Mouse (Mus musculus) hindbrain, embryonic 10.5 days (tissue): ENCODE results near the gene Troap. TPM values are rescaled to one million over a fixed set of nuclear protein-coding genes. Genes with fewer than 3 reads are reported as not detected.
"Not testable (repeated sequence)": the region's sequence is repeated elsewhere in the genome, so short reads cannot be mapped to it uniquely, and the experiment has no call there.

ENCODE experiments used
- DNase-seq: peaks from one replicate; pipeline ENCODE4 v3.0.0-alpha.2; 2017; ENCODE audit warnings: low spot score
- H3K27ac ChIP-seq: fragments of 300-500 bp; sonication (generic); 2 replicates; pipeline ENCODE4 v1.5.1; 2016; ENCODE audit warnings: mild to moderate bottlenecking, moderate library complexity
- H3K27me3 ChIP-seq: fragments of 300-500 bp; sonication (generic); 2 replicates; pipeline ENCODE4 v1.6.1; 2016; ENCODE audit warnings: mild to moderate bottlenecking; ENCODE audit not compliant: poor library complexity, insufficient read depth, severe bottlenecking
- H3K36me3 ChIP-seq: fragments of 300-500 bp; sonication (generic); 2 replicates; pipeline ENCODE4 v1.6.1; 2016; ENCODE audit warnings: mild to moderate bottlenecking, moderate library complexity
- H3K4me1 ChIP-seq: fragments of 300-500 bp; sonication (generic); replicated peaks from 2 replicates; pipeline ENCODE4 v1.6.1; 2016; ENCODE audit warnings: mild to moderate bottlenecking
- H3K4me3 ChIP-seq: fragments of 300-500 bp; sonication (generic); 2 replicates; pipeline ENCODE4 v1.5.1; 2016; ENCODE audit warnings: mild to moderate bottlenecking, moderate library complexity
- H3K9me3 ChIP-seq: fragments of 300-500 bp; sonication (generic); 2 replicates; pipeline ENCODE4 v1.6.1; 2016; ENCODE audit warnings: mild to moderate bottlenecking, moderate library complexity
- WGBS: fragments of 180-500 bp; shearing (Covaris S2); methylation state at CpG from one replicate; pipeline ENCODE4 v1.1.7; 2016; 5-methylcytosine and 5-hydroxymethylcytosine counted together
- polyA plus RNA-seq: library from polyadenylated mRNA; unstranded; fragments of >200 nt; fragmentation: Nextera tagmentation; extraction: Ambion mirVana; gene quantifications from 2 replicates; pipeline ENCODE4 v1.2.1, GENCODE M21; 2016

Gene Troap
- polyA plus RNA-seq, 1 experiment from 2014 or later, result 41.6 TPM

DNA sequence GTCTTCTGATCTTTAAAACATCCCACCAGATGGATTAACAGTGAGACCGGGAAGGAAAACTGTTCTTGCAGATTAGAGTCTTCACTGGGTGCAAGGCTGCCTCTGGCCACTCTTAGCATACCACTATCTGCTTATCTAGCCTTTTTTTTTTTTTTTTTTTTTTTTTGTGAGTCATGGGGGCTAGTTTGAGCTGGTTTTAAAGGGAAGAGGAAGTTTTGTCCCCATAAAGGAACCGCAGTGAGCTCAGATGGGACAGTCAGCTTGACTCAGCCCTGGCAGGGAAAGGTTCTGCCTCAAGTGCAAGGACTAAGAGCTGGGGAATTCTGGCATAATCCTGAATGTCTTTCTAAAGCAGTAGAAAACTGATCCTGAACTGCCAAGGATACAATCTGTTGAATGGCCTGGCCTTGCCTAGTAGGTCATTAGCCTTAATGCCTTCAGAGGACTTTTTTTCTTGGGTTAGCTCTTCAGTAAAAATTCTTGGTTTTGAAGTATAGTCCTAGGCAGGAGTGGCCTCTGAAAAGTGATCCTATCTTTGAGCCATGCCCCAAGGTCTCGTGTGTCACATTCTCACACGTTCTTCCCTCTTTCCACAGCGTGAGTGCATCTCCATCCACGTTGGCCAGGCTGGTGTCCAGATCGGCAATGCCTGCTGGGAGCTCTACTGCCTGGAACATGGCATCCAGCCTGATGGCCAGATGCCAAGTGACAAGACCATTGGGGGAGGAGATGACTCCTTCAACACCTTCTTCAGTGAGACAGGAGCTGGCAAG is 40.7 kb upstream of the Troap start:
- H3K36me3 ChIP-seq, result peaks cover 43% of the 10 kb centered on the region
- H3K27ac ChIP-seq, result no peak overlapping the region
- peaks cover 7% of the 10 kb centered on the region for H3K27me3 ChIP-seq
- no peaks in the 10 kb centered on the region for H3K9me3 ChIP-seq
- no peak for DNase-seq
- H3K4me1 ChIP-seq, result peaks cover 43% of the 10 kb centered on the region
- no peak overlapping the region for H3K4me3 ChIP-seq
- WGBS, result 93% methylated on average over 7 of the region's 7 CpGs

GRCm38 (mm10) chr15:99035431-99035830 is 38.9 kb upstream of the Troap start:
- peaks cover 45% of the 10 kb centered on the region for H3K36me3 ChIP-seq
- WGBS, result 90% methylated on average over 4 of the region's 4 CpGs
- no peaks in the 10 kb centered on the region for H3K27me3 ChIP-seq
- no peak overlapping the region for H3K27ac ChIP-seq
- no peak for DNase-seq
- no peaks in the 10 kb centered on the region for H3K9me3 ChIP-seq
- no peak overlapping the region for H3K4me3 ChIP-seq
- H3K4me1 ChIP-seq, result peaks cover 27% of the 10 kb centered on the region

DNA sequence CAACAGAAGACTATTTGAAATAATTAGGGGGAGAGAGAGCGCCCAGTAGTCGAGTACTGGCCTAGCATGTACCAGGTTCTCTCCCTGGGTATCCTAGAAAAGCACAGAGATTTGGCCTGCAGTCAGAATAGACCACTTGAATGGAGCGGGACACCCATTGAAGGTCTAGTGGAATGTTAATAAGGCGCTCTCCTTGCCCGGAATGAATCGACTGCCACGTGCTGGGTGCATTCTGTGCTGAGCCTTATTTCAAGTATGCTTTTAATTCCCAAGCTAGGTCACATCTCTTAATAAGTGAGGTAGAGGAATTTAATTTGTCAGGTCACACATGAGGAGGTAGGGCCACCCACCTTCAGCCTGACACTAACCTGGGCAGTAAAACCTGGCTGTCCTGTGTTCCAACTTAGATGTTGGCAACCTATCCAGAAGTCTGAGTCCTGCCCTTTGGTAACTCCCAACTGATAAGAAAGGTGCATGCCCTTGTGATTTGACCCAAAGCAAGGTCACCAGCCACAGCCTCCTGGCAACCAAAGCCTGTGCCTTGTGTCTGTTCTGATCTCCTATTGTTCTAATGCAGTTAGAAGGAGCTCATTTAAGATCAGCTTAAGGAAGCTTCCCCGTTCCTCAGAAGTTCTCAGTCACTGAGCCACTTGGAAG is 38.0 kb upstream of the Troap start:
- H3K4me1 ChIP-seq, result peaks cover 23% of the 10 kb centered on the region
- H3K36me3 ChIP-seq, result peaks cover 45% of the 10 kb centered on the region
- 94% methylated on average over 8 of the region's 8 CpGs for WGBS
- no peak overlapping the region for H3K27ac ChIP-seq
- no peaks in the 10 kb centered on the region; the same call in 1 of the 2 replicates for H3K27me3 ChIP-seq
- no peak overlapping the region for H3K4me3 ChIP-seq
- H3K9me3 ChIP-seq, result no peaks in the 10 kb centered on the region
- DNase-seq, result no peak

DNA sequence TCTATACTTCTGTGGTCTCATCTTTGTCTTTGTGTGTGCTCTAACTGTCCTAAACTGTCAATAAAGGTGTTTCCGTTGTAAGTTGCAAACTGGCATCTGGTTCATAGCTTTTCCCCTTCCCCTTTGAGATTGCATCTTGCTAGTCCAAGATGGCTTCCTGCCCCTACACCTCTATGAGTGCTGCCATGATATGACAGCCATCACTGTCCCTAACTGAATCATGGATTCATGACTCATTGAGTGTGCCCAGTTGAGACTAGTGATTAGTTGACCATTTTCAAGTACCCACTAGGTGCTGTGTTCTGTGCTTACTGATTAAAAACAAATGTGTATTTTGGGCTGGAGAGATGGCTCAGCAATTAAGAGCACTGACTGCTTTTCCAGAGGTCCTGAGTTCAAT is 36.4 kb upstream of the Troap start:
- H3K27me3 ChIP-seq, result peaks cover 5% of the 10 kb centered on the region
- 94% methylated on average over 1 of the region's 1 CpGs for WGBS
- peaks cover 45% of the 10 kb centered on the region for H3K36me3 ChIP-seq
- H3K27ac ChIP-seq, result no peak overlapping the region
- H3K9me3 ChIP-seq, result no peaks in the 10 kb centered on the region
- no peak for DNase-seq
- peaks cover 12% of the 10 kb centered on the region for H3K4me1 ChIP-seq
- no peak overlapping the region for H3K4me3 ChIP-seq

DNA sequence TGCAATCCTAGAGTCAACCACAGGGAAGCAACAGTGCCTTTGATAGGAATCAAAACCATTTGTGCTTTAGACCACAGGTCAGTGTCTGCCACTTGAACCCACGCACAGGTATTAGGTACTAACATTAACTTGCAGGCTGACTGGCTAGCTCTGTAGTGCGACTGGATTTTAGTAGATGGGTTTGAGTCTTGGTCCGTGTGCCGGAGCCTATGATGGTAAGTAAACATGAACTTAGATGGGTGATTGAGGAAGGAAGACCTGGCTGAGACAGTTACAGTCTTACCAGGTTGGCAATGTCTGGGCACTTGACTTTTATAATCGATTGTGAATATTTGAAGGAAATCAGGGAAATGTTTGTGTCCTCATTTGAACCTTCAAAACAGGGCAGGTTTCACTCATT is 35.6 kb upstream of the Troap start:
- 91% methylated on average over 5 of the region's 5 CpGs for WGBS
- no peaks in the 10 kb centered on the region for H3K9me3 ChIP-seq
- peaks cover 5% of the 10 kb centered on the region for H3K27me3 ChIP-seq
- H3K27ac ChIP-seq, result no peak overlapping the region
- H3K4me1 ChIP-seq, result peaks cover 10% of the 10 kb centered on the region
- no peak overlapping the region for H3K4me3 ChIP-seq
- peaks cover 39% of the 10 kb centered on the region for H3K36me3 ChIP-seq
- DNase-seq, result no peak

DNA sequence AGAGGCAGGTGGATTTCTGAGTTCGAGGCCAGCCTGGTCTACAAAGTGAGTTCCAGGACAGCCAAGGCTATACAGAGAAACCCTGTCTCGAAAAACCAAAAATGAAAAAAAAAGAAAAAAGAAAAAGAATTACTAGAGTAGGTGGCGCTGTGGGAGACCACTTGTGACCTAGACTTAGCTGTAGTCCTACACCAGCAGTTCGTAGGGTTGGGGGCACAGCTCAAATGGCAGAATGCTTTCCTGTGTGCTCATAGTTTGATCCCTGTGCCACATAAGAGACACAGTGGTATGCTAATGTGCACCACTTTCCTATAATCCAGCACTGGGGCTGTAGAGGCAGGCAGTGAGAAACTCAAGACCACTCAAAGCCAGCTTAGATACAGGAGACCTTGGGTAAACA is 35.1 kb upstream of the Troap start:
- no peak overlapping the region for H3K4me3 ChIP-seq
- H3K36me3 ChIP-seq, result peaks cover 38% of the 10 kb centered on the region
- no peak for DNase-seq
- no peak overlapping the region for H3K27ac ChIP-seq
- H3K27me3 ChIP-seq, result peaks cover 5% of the 10 kb centered on the region
- peaks cover 10% of the 10 kb centered on the region for H3K4me1 ChIP-seq
- WGBS, result 91% methylated on average over 4 of the region's 4 CpGs
- H3K9me3 ChIP-seq, result no peaks in the 10 kb centered on the region

DNA sequence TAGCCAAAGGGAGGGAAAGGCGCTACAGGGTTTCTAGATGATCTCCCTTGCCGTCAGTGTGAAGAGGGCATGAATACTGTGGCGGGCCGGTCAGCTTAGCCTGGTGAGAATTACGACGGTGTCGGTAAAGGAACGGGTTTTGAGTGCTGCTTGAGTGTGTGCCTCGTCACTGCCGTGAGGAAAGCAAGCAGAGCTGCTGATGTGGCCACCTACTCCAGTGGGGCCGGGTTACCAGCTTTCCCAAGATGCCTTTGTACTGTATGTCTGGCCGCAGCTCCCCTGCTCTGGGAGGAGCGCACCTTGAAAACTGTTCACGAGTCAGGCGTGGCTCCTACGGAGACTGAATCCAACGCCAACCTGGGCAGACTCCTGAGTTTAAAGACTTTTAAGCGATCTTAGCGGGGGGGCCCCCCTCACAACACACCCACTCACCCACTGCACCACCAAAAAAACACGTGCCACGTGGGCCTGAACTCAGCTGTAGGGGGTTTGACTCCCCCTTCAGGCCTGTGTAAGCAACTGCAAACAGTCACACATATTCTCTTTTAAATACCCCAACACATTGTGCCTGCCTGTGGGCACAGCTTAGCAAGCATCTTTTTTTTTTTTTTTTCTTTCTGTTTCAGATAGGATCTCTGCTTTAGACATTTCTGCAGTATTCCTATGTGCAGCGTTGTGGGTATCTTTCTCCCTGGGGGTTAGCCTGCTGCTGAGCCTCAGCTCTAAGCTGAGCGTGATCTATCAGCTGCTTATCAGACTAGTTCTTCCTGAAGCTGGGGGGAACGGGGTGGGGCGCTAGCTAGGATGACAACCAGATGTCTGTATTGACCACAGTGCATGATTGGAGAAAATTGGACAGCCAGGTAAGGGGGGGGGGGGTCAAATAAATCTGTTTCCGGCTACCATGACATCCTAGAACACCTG is 34.1 kb upstream of the Troap start:
- Histone ChIP-seq H3K9me3 (no peaks in the 10 kb centered on the region), H3K27ac (no peak overlapping the region), H3K27me3 (peaks cover 5% of the 10 kb centered on the region), H3K36me3 (peaks cover 29% of the 10 kb centered on the region), H3K4me3 (no peak overlapping the region), H3K4me1 (peaks cover 10% of the 10 kb centered on the region)
- no peak for DNase-seq
- 70% methylated on average over 26 of the region's 26 CpGs for WGBS

DNA sequence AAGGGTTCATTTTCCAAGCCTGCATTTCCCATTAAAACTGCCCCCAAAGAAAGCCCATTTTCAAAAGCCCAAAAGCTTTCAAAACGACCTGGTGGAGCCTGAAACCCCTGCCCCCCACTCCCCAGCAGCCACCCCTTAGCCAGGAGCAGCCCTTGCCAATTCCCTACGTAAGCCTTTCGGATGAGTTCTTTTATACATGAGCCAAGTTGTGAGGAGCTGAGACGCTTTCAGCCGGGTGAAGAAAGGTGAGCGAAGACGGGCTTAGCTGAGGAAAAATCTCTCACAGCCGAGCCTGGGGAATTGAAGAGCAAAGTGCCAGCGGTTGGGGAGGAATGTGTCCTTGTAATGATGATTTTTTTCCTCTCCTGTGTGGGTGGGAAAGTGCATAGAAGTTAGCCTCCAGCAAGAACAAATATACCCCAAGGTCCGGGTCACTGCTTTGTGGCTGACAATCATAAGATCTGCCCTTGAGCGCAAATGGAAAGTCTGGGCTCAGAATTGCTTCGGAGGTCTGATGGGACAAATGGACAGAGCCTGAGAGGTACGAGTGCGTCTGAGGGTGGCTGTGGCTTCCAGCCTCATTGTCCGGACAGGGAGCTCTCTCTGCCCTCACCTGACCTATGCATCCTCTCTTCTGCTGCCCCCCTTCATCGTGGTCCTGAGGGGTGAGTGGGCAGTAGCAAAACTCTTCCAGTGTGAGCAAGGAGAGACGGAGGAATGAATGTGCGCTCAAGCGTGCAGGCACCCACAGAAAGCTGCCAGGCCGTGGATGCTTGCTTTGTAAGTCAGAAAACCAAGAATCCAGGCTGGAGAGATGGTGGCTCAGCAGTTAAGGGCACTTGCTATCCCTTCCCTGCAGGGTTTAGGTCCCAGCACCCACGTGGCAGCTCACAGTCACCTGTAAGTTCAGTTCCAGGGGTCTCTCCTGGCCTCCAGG is 33.2 kb upstream of the Troap start:
- H3K27ac ChIP-seq, result 0 out of 2 replicates have a peak overlapping the region, but pooled peaks have one; percentile 24

GRCm38 (mm10) chr15:99042334-99042733 is 32.0 kb upstream of the Troap start:
- peaks cover 10% of the 10 kb centered on the region for H3K27me3 ChIP-seq
- no peak for DNase-seq
- peaks cover 10% of the 10 kb centered on the region for H3K4me1 ChIP-seq
- H3K4me3 ChIP-seq, result no peak overlapping the region
- no peak overlapping the region for H3K27ac ChIP-seq
- WGBS, result 85% methylated on average over 5 of the region's 5 CpGs
- H3K9me3 ChIP-seq, result no peaks in the 10 kb centered on the region
- peaks cover 12% of the 10 kb centered on the region for H3K36me3 ChIP-seq

More for the DNA sequence above, 33.2 kb upstream of the Troap start:
- Histone ChIP-seq H3K36me3 (peaks cover 20% of the 10 kb centered on the region), H3K4me3 (no peak overlapping the region), H3K4me1 (peaks cover 10% of the 10 kb centered on the region), H3K27me3 (peaks cover 5% of the 10 kb centered on the region), H3K9me3 (no peaks in the 10 kb centered on the region)
- DNase-seq, result no peak
- 55% methylated on average over 21 of the region's 21 CpGs for WGBS

DNA sequence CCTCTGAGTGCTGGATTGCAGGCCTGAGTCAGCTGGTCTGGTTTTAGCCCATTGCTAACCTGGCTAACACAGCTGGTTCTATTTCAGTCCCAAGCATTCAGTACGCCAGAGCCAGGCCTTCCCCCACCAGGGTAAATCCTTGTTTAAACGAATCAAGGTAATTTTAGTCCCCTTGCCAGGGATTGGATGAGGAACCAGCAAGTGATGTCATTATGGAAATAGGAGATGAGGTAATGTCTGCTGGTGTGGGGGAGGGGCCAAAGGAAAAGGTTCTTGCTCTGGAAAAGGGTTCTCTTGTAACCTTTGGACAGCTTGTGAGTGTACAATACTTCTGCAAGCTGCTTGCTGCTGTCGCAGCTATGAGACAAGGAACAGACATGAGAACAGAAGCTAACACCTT is 29.5 kb upstream of the Troap start:
- DNase-seq, result no peak
- Histone ChIP-seq H3K27me3 (peaks cover 10% of the 10 kb centered on the region), H3K4me3 (no peak overlapping the region), H3K27ac (no peak overlapping the region), H3K36me3 (no peaks in the 10 kb centered on the region), H3K4me1 (peaks cover 10% of the 10 kb centered on the region), H3K9me3 (no peaks in the 10 kb centered on the region)
- WGBS, result 72% methylated on average over 3 of the region's 3 CpGs

GRCm38 (mm10) chr15:99045734-99046133 is 28.6 kb upstream of the Troap start:
- WGBS, result 84% methylated on average over 6 of the region's 6 CpGs
- not testable (repeated sequence) for H3K9me3 ChIP-seq, H3K27ac ChIP-seq, H3K36me3 ChIP-seq, H3K4me3 ChIP-seq, DNase-seq
- peaks cover 10% of the 10 kb centered on the region for H3K4me1 ChIP-seq
- H3K27me3 ChIP-seq, result peaks cover 17% of the 10 kb centered on the region
